In genomic region chr3:136945550-136945949, GRCm38 (mm10) we compare ENCODE assay signal across 18 mouse cellular contexts.
A peak's percentile ranks its signal among the peaks of the same experiment; 100 is the strongest.
DNase-seq lines count a peak whose midpoint lies in the region; ATAC-seq and TF ChIP-seq lines count a peak whose summit lies in the region.
"Had no signal": no experiment of that assay in that cellular context is flagged by ENCODE, and none has a peak within 500 bp of the region (broad histone marks: within the 10 kb centered on the region; RNA-seq: fewer than 3 reads in every experiment).

No protein-coding gene starts in this region.

- H3K9ac ChIP-seq in kidney, embryonic 14.5 days (ENCODE audit: low read depth, low read length) = no peak overlapping the region
- H3K9ac ChIP-seq in lung, postnatal 0 days (replicated peaks; ENCODE audit: low read depth) = no peak overlapping the region
- H3K9ac ChIP-seq: embryonic facial prominence, embryonic 15.5 days; limb, embryonic 15.5 days; liver, postnatal 0 days had no signal

- 54% methylated on average over 4 of the region's 4 CpGs for WGBS in kidney, embryonic 14.5 days
- WGBS in lung, postnatal 0 days = 59% methylated on average over 4 of the region's 4 CpGs
- WGBS in lung, adult 2 months = 73% methylated on average over 4 of the region's 4 CpGs

- no peaks in the 10 kb centered on the region for H3K9me3 ChIP-seq in kidney, embryonic 14.5 days (ENCODE audit: control insufficient read depth, low read length)
- no peaks in the 10 kb centered on the region for H3K9me3 ChIP-seq in lung, postnatal 0 days (ENCODE audit: low read length)
- H3K9me3 ChIP-seq: embryonic facial prominence, embryonic 15.5 days; limb, embryonic 15.5 days had no signal

- peak; percentile 72; the same call in 1 of the 2 replicates for ATAC-seq in kidney, embryonic 14.5 days (ENCODE audit: low FRiP score, low TSS enrichment)
- peak; percentile 46 for ATAC-seq in lung, postnatal 0 days
- ATAC-seq: liver, postnatal 0 days had no signal

- TF ChIP-seq EP300 in lung, postnatal 0 days (IDR thresholded peaks at IDR 0.05) = no peak

- DNase-seq in adrenal gland, postnatal 10 days = peak; percentile 24
- no peak for DNase-seq in adrenal gland, postnatal 4 days (ENCODE audit: low spot score in 2 of 2)
- no peak for DNase-seq in kidney, adult 11 months
- DNase-seq in lung, postnatal 0 days (ENCODE audit: low spot score) = peak; percentile 13
- no peak for DNase-seq in lung, adult 2 months
- DNase-seq in kidney, postnatal 4 days = peak; percentile 36 to 51
- DNase-seq in heart, adult 8-10 months (ENCODE audit: low spot score) = no peak
- DNase-seq: gastrocnemius, postnatal 14 days; heart, postnatal 36 days; layer of hippocampus, adult 9-11 months; liver, postnatal 0 days; midbrain, embryonic 14.5 days; thymus, postnatal 14 days had no signal

- no peak overlapping the region for H3K27ac ChIP-seq in kidney, embryonic 14.5 days (ENCODE audit: low read depth, low read length)
- no peak overlapping the region for H3K27ac ChIP-seq in lung, postnatal 0 days (ENCODE audit: low read length)
- H3K27ac ChIP-seq: embryonic facial prominence, embryonic 15.5 days; limb, embryonic 15.5 days had no signal

- no peaks in the 10 kb centered on the region for H3K27me3 ChIP-seq in kidney, embryonic 14.5 days (ENCODE audit: control insufficient read depth, insufficient read depth, low read length)
- no peaks in the 10 kb centered on the region for H3K27me3 ChIP-seq in lung, postnatal 0 days (replicated peaks; ENCODE audit: insufficient read depth, low read length)
- H3K27me3 ChIP-seq: CH12.LX; embryonic facial prominence, embryonic 15.5 days; limb, embryonic 15.5 days had no signal

- no peak overlapping the region for H3K4me2 ChIP-seq in kidney, embryonic 14.5 days (replicated peaks; ENCODE audit: low read depth, low read length)
- H3K4me2 ChIP-seq in lung, postnatal 0 days (replicated peaks; ENCODE audit: low read depth, low read length) = no peak overlapping the region
- H3K4me2 ChIP-seq: embryonic facial prominence, embryonic 15.5 days; heart, embryonic 11.5 days; limb, embryonic 15.5 days had no signal

- no peak for TF ChIP-seq POLR2A in lung, adult 2 months (IDR thresholded peaks at IDR 0.05; ENCODE audit: borderline replicate concordance, extremely low read depth, low read depth, low read length)

- H3K36me3 ChIP-seq in kidney, embryonic 14.5 days (ENCODE audit: control insufficient read depth, insufficient read depth, low read length) = no peaks in the 10 kb centered on the region
- no peaks in the 10 kb centered on the region for H3K36me3 ChIP-seq in lung, postnatal 0 days (ENCODE audit: insufficient read depth, low read length)
- H3K36me3 ChIP-seq: embryonic facial prominence, embryonic 15.5 days; limb, embryonic 15.5 days had no signal

- TF ChIP-seq CTCF in lung, postnatal 0 days (IDR thresholded peaks at IDR 0.05) = no peak
- TF ChIP-seq CTCF in lung, adult 2 months (IDR thresholded peaks at IDR 0.05; ENCODE audit: insufficient read depth, low read length) = no peak

- H3K4me1 ChIP-seq in kidney, embryonic 14.5 days (ENCODE audit: control insufficient read depth, insufficient read depth, low read length) = 0 out of 2 replicates have a peak, but pooled peaks cover 4% of the 10 kb centered on the region
- no peaks in the 10 kb centered on the region for H3K4me1 ChIP-seq in lung, postnatal 0 days (ENCODE audit: insufficient read depth, low read depth, low read length)
- H3K4me1 ChIP-seq in lung, adult 2 months (ENCODE audit: control insufficient read depth, insufficient read depth, low read length) = peaks cover 5% of the 10 kb centered on the region
- H3K4me1 ChIP-seq: limb, embryonic 15.5 days had no signal

- H3K4me3 ChIP-seq in kidney, embryonic 14.5 days (ENCODE audit: low read length) = no peak overlapping the region
- H3K4me3 ChIP-seq in lung, postnatal 0 days (ENCODE audit: low read depth, low read length) = no peak overlapping the region
- H3K4me3 ChIP-seq in lung, adult 2 months (replicated peaks; ENCODE audit: extremely low read depth, low read depth, low read length) = no peak overlapping the region
- H3K4me3 ChIP-seq: embryonic facial prominence, embryonic 15.5 days; limb, embryonic 15.5 days had no signal

Comparison
In these comparisons a context has a peak if more than half of its experiments do, and no peak if none do; other contexts are left out.
1. DNase-seq: peak in adrenal gland, postnatal 10 days (single experiment), lung, postnatal 0 days (single experiment) and kidney, postnatal 4 days (2 of 2); none in adrenal gland, postnatal 4 days (0 of 2), kidney, adult 11 months (single experiment), lung, adult 2 months (single experiment) and heart, adult 8-10 months (single experiment).